11 mouse cellular contexts compared by ENCODE assay signal in the genomic region with DNA sequence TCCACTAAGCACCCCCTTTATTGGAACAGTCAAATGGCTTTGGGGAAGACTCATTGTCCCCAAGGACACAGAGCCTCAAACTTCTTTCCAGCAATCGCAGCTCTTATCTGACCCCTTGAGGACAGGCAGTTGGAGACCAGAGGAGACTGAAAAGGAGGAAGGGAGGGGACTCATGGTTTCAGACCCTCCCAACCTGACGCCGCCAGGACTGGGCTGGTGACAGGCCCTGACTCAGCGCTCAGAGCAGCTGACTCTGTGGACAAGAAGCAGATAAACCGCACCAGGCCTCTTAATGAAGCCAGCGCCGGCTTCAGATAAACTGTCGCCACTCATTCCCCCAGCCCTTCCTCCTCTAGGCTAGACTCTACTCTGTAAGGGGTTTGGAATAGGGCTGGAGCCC. TPM values are rescaled to one million over a fixed set of nuclear protein-coding genes. Genes with fewer than 3 reads are reported as not detected.
DNase-seq lines count a peak whose midpoint lies in the region; ATAC-seq and TF ChIP-seq lines count a peak whose summit lies in the region.
"Had no signal": no experiment of that assay in that cellular context is flagged by ENCODE, and none has a peak within 500 bp of the region (broad histone marks: within the 10 kb centered on the region; RNA-seq: fewer than 3 reads in every experiment).

No protein-coding gene starts in this region.

- H3K4me3 ChIP-seq in MEL (ENCODE audit: control insufficient read depth in 1 of 2, insufficient read depth in 1 of 2, low read depth in 2 of 2, low read length in 2 of 2), result no peak overlapping the region
- H3K4me3 ChIP-seq in heart, embryonic 12.5 days, result no peak overlapping the region
- H3K4me3 ChIP-seq in lung, embryonic 15.5 days, result no peak overlapping the region
- H3K4me3 ChIP-seq in hindbrain, postnatal 0 days (ENCODE audit: low read length), result no peak overlapping the region
- H3K4me3 ChIP-seq: liver, embryonic 13.5 days; neural tube, embryonic 12.5 days had no signal

- intact Hi-C loops in left cerebral cortex, postnatal 25 days (cut with DNase I), result no loop called here

- TF ChIP-seq CTCF in MEL (IDR thresholded peaks at IDR 0.05 in 2 of 3, conservative IDR thresholded peaks at IDR 0.05 in 1 of 3; ENCODE audit: control insufficient read depth in 1 of 3, insufficient read depth in 1 of 3, low read depth in 2 of 3, low read length in 3 of 3, poor library complexity in 1 of 3, severe bottlenecking in 1 of 3), result no peak
- no peak for TF ChIP-seq CTCF in hindbrain, postnatal 0 days (IDR thresholded peaks at IDR 0.05; ENCODE audit: low read depth)

- peak; percentile 76 for ATAC-seq in heart, embryonic 12.5 days (ENCODE audit: insufficient number of reproducible peaks, low FRiP score)
- peak; percentile 53; the same call in 1 of the 2 replicates for ATAC-seq in lung, embryonic 15.5 days (ENCODE audit: borderline replicate concordance, extremely low read depth, low FRiP score, low TSS enrichment)
- ATAC-seq in hindbrain, postnatal 0 days, result no peak

- H3K4me2 ChIP-seq in heart, embryonic 12.5 days, result peak overlapping the region; percentile 10; the same call in 1 of the 2 replicates
- no peak overlapping the region for H3K4me2 ChIP-seq in lung, embryonic 15.5 days
- no peak overlapping the region for H3K4me2 ChIP-seq in hindbrain, postnatal 0 days (ENCODE audit: low read depth, low read length)
- H3K4me2 ChIP-seq: liver, embryonic 13.5 days; neural tube, embryonic 12.5 days had no signal

- no peak overlapping the region for H3K9ac ChIP-seq in MEL (ENCODE audit: control insufficient read depth, low read depth, low read length, poor library complexity, severe bottlenecking)
- no peak overlapping the region for H3K9ac ChIP-seq in heart, embryonic 12.5 days
- no peak overlapping the region for H3K9ac ChIP-seq in lung, embryonic 15.5 days
- no peak overlapping the region for H3K9ac ChIP-seq in hindbrain, postnatal 0 days (replicated peaks; ENCODE audit: low read length)
- H3K9ac ChIP-seq: liver, embryonic 13.5 days; neural tube, embryonic 12.5 days had no signal

- DNase-seq in 3134 (ENCODE audit: extremely low read depth, insufficient read length, low spot score) (peak; percentile 24), MEL (ENCODE audit: low read depth, low spot score) (peak; percentile 28)
- no peak for DNase-seq in left cerebral cortex, postnatal 25 days (ENCODE audit: low spot score in 2 of 2)
- DNase-seq in hindbrain, postnatal 0 days (ENCODE audit: low spot score), result no peak
- no peak for DNase-seq in cerebellum, postnatal 4 days (ENCODE audit: low spot score in 2 of 2)
- DNase-seq: cerebellum, adult 18-20 months; liver, embryonic 13.5 days had no signal

- 1% methylated on average over 8 of the region's 8 CpGs for WGBS in heart, embryonic 12.5 days
- 20% methylated on average over 8 of the region's 8 CpGs for WGBS in lung, embryonic 15.5 days
- WGBS in hindbrain, postnatal 0 days, result 37% methylated on average over 8 of the region's 8 CpGs

- H3K27ac ChIP-seq in MEL (ENCODE audit: control insufficient read depth, low read depth, low read length), result no peak overlapping the region
- H3K27ac ChIP-seq in heart, embryonic 12.5 days (ENCODE audit: poor library complexity, severe bottlenecking), result no peak overlapping the region
- H3K27ac ChIP-seq in lung, embryonic 15.5 days, result no peak overlapping the region
- no peak overlapping the region for H3K27ac ChIP-seq in hindbrain, postnatal 0 days
- H3K27ac ChIP-seq: liver, embryonic 13.5 days; neural tube, embryonic 12.5 days had no signal

- H3K9me3 ChIP-seq in MEL (replicated peaks; ENCODE audit: insufficient read depth, low read length), result no peaks in the 10 kb centered on the region
- peaks cover 2% of the 10 kb centered on the region; the same call in 1 of the 2 replicates for H3K9me3 ChIP-seq in heart, embryonic 12.5 days (replicated peaks)
- H3K9me3 ChIP-seq in lung, embryonic 15.5 days, result no peaks in the 10 kb centered on the region
- no peaks in the 10 kb centered on the region for H3K9me3 ChIP-seq in hindbrain, postnatal 0 days (ENCODE audit: low read length)
- H3K9me3 ChIP-seq: liver, embryonic 13.5 days; neural tube, embryonic 12.5 days had no signal

- no peaks in the 10 kb centered on the region for H3K4me1 ChIP-seq in MEL (ENCODE audit: control insufficient read depth in 1 of 2, insufficient read depth in 2 of 2, low read length in 2 of 2)
- peaks cover 29% of the 10 kb centered on the region for H3K4me1 ChIP-seq in heart, embryonic 12.5 days (replicated peaks)
- peaks cover 39% of the 10 kb centered on the region for H3K4me1 ChIP-seq in lung, embryonic 15.5 days
- H3K4me1 ChIP-seq in hindbrain, postnatal 0 days (ENCODE audit: insufficient read depth, low read length), result peaks cover 4% of the 10 kb centered on the region; the same call in 1 of the 2 replicates

- TF ChIP-seq EP300 in MEL (IDR thresholded peaks at IDR 0.05; ENCODE audit: low read depth in 1 of 2, low read length in 2 of 2), result no peak

- H3K27me3 ChIP-seq in MEL (ENCODE audit: control insufficient read depth in 1 of 2, insufficient read depth in 2 of 2, low read length in 2 of 2), result peaks cover 3 to 8% of the 10 kb centered on the region in 2 experiments; a peak in 2 of 4 replicates
- peaks cover 85% of the 10 kb centered on the region for H3K27me3 ChIP-seq in heart, embryonic 12.5 days (replicated peaks)
- no peaks in the 10 kb centered on the region for H3K27me3 ChIP-seq in lung, embryonic 15.5 days
- no peaks in the 10 kb centered on the region for H3K27me3 ChIP-seq in hindbrain, postnatal 0 days (ENCODE audit: insufficient read depth, low read length)
- H3K27me3 ChIP-seq: neural tube, embryonic 12.5 days had no signal

- no peaks in the 10 kb centered on the region for H3K36me3 ChIP-seq in MEL (ENCODE audit: control insufficient read depth in 1 of 2, insufficient read depth in 2 of 2, low read length in 2 of 2)
- no peaks in the 10 kb centered on the region for H3K36me3 ChIP-seq in heart, embryonic 12.5 days
- H3K36me3 ChIP-seq in lung, embryonic 15.5 days, result no peaks in the 10 kb centered on the region
- no peaks in the 10 kb centered on the region for H3K36me3 ChIP-seq in hindbrain, postnatal 0 days (ENCODE audit: insufficient read depth, low read length)
- H3K36me3 ChIP-seq: liver, embryonic 13.5 days; neural tube, embryonic 12.5 days had no signal

- no peaks in the 10 kb centered on the region for H3K79me2 ChIP-seq in MEL (ENCODE audit: control insufficient read depth, insufficient read depth, low read length, poor library complexity)

- no peak for TF ChIP-seq RAD21 in MEL (IDR thresholded peaks at IDR 0.05; ENCODE audit: low read depth, low read length)

- TF ChIP-seq POLR2A in MEL (IDR thresholded peaks at IDR 0.05; ENCODE audit: control insufficient read depth in 1 of 2, insufficient read depth in 1 of 2, low read depth in 1 of 2, low read length in 2 of 2, poor library complexity in 1 of 2), result no peak

TF ChIP-seq in MEL, 35 proteins besides CTCF, POLR2A, EP300 and RAD21:
- no peak for TF ChIP-seq SMC3 (IDR thresholded peaks at IDR 0.05; ENCODE audit: low read depth, low read length)
- no peak for TF ChIP-seq KAT2A (conservative IDR thresholded peaks at IDR 0.05; ENCODE audit: low read depth, low read length)
- TF ChIP-seq ZMIZ1 (IDR thresholded peaks at IDR 0.05; ENCODE audit: low read depth, low read length), result no peak
- no peak for TF ChIP-seq MYB (IDR thresholded peaks at IDR 0.05; ENCODE audit: low read depth, low read length)
- no peak for TF ChIP-seq E2F4 (IDR thresholded peaks at IDR 0.05; ENCODE audit: borderline replicate concordance, low read depth, low read length)
- TF ChIP-seq TCF12 (IDR thresholded peaks at IDR 0.05; ENCODE audit: low read depth, low read length), result no peak
- TF ChIP-seq USF1 (IDR thresholded peaks at IDR 0.05; ENCODE audit: low read depth, low read length), result no peak
- TF ChIP-seq GATA1 (IDR thresholded peaks at IDR 0.05; ENCODE audit: low read depth, low read length), result no peak
- TF ChIP-seq ZKSCAN1 (IDR thresholded peaks at IDR 0.05; ENCODE audit: low read depth, low read length), result no peak
- TF ChIP-seq MAX (IDR thresholded peaks at IDR 0.05; ENCODE audit: low read length), result no peak
- no peak for TF ChIP-seq SIN3A (IDR thresholded peaks at IDR 0.05; ENCODE audit: low read length)
- TF ChIP-seq ZNF384 (IDR thresholded peaks at IDR 0.05; ENCODE audit: low read depth, low read length), result no peak
- TF ChIP-seq MAZ (IDR thresholded peaks at IDR 0.05; ENCODE audit: low read depth, low read length), result no peak
- no peak for TF ChIP-seq ELF1 (IDR thresholded peaks at IDR 0.05; ENCODE audit: low read depth, low read length)
- TF ChIP-seq CHD1 (IDR thresholded peaks at IDR 0.05; ENCODE audit: low read depth, low read length), result no peak
- TF ChIP-seq POLR2AphosphoS5 (IDR thresholded peaks at IDR 0.05; ENCODE audit: borderline replicate concordance, low read depth, low read length), result no peak
- no peak for TF ChIP-seq POLR2AphosphoS2 (IDR thresholded peaks at IDR 0.05; ENCODE audit: low read length)
TF ChIP-seq in MEL: peak in this region for 0.

RNA-seq across cellular contexts. Expression of a gene that starts 34.4 kb away (rescaled TPM):
- not detected in 2 replicates for total RNA-seq in MEL (2012; rRNA removed)
- not detected for polyA plus RNA-seq in MEL (2012; ENCODE audit: insufficient read depth in 1 of 2, insufficient read length in 2 of 2, low read depth in 1 of 2, low replicate concordance in 2 of 2, missing spikeins in 1 of 2)
- polyA plus RNA-seq in heart, embryonic 12.5 days (2016; fragmentation: Nextera tagmentation; extraction: Ambion mirVana), result not detected in 2 replicates
- polyA plus RNA-seq in lung, embryonic 15.5 days (2015; fragmentation: Nextera tagmentation; extraction: Ambion mirVana), result 0.14 TPM in 1 of 2 replicates, not detected in the other
- total RNA-seq in left cerebral cortex, postnatal 25 days (2021), result not detected
- 0.21 TPM in 1 of 2 replicates, not detected in the other for total RNA-seq in hindbrain, postnatal 0 days (2014; rRNA removed)
- polyA plus RNA-seq in hindbrain, postnatal 0 days (2015; fragmentation: Nextera tagmentation; extraction: Ambion mirVana), result 0.08 and 0.24 TPM in 2 replicates
- polyA plus RNA-seq: forebrain, embryonic 11.5 days had no signal

RNA-seq across cellular contexts. Expression of a gene that starts 49.6 kb away (rescaled TPM):
- not detected in 2 replicates for total RNA-seq in MEL (2012; rRNA removed)
- not detected for polyA plus RNA-seq in MEL (2012; ENCODE audit: insufficient read depth in 1 of 2, insufficient read length in 2 of 2, low read depth in 1 of 2, low replicate concordance in 2 of 2, missing spikeins in 1 of 2)
- polyA plus RNA-seq in heart, embryonic 12.5 days (2016; fragmentation: Nextera tagmentation; extraction: Ambion mirVana), result 4.0 TPM in 2 replicates
- 36.9 and 39.2 TPM in 2 replicates for polyA plus RNA-seq in lung, embryonic 15.5 days (2015; fragmentation: Nextera tagmentation; extraction: Ambion mirVana)
- total RNA-seq in left cerebral cortex, postnatal 25 days (2021), result not detected
- total RNA-seq in hindbrain, postnatal 0 days (2014; rRNA removed), result 35.4 and 36.4 TPM in 2 replicates
- polyA plus RNA-seq in hindbrain, postnatal 0 days (2015; fragmentation: Nextera tagmentation; extraction: Ambion mirVana), result 11.6 and 13.1 TPM in 2 replicates
- polyA plus RNA-seq: forebrain, embryonic 11.5 days had no signal

Comparison
In these comparisons a context has a peak if more than half of its experiments do, and no peak if none do; other contexts are left out.
1. DNase-seq: peak in 3134 (single experiment) and MEL (single experiment); none in left cerebral cortex, postnatal 25 days (0 of 2), hindbrain, postnatal 0 days (single experiment) and cerebellum, postnatal 4 days (0 of 2).